Mouse (Mus musculus): Measurements from ENCODE around the gene 2310046K23Rik. TPM values are rescaled to one million over a fixed set of nuclear protein-coding genes. Genes with fewer than 3 reads are reported as not detected.
A peak's percentile ranks its signal among the peaks of the same experiment; 100 is the strongest.
"Not testable (repeated sequence)": the region's sequence is repeated elsewhere in the genome, so short reads cannot be mapped to it uniquely, and the experiment has no call there.

Gene 2310046K23Rik
- polyA plus RNA-seq, 1 experiment from 2014 or later: not detected

GRCm38 (mm10) chr3:92500393-92500792, 33.9 kb downstream of the 2310046K23Rik start, which contains the start of gene Sprr4:
Gene Sprr4 (minus strand): TSS chr3:92500493.
- Histone ChIP-seq H3K4me1 (no peaks in the 10 kb centered on the region), H3K27ac (no peak within 1 kb of the TSS), H3K4me3 (no peak within 1 kb of the TSS), H3K27me3 (no peaks in the 10 kb centered on the region), H3K9ac (no peak within 1 kb of the TSS), H3K9me3 (no peaks in the 10 kb centered on the region), H3K36me3 (no peaks in the 10 kb centered on the region), H3K4me2 (no peak within 1 kb of the TSS)
- WGBS: 92% methylated on average over 1 of the region's 1 CpGs
- ATAC-seq (ENCODE audit: insufficient number of reproducible peaks, insufficient read depth, low FRiP score, low TSS enrichment, low read depth): no peak

- not testable (repeated sequence) for ATAC-seq (ENCODE audit: insufficient number of reproducible peaks, insufficient read depth, low FRiP score, low TSS enrichment, low read depth); H3K4me1 ChIP-seq; H3K27me3 ChIP-seq; H3K36me3 ChIP-seq; H3K27ac ChIP-seq; H3K4me2 ChIP-seq; H3K9me3 ChIP-seq; H3K4me3 ChIP-seq; H3K9ac ChIP-seq
Observed at GRCm38 (mm10) chr3:92490262-92490661, 44.0 kb downstream of the 2310046K23Rik start.

GRCm38 (mm10) chr3:92486307-92486706, 48.0 kb downstream of the 2310046K23Rik start:
- Histone ChIP-seq H3K9ac (no peak overlapping the region), H3K27ac (no peak overlapping the region), H3K27me3 (no peaks in the 10 kb centered on the region), H3K4me1 (no peaks in the 10 kb centered on the region), H3K36me3 (no peaks in the 10 kb centered on the region), H3K4me3 (no peak overlapping the region), H3K4me2 (no peak overlapping the region), H3K9me3 (no peaks in the 10 kb centered on the region)
- no peak for ATAC-seq (ENCODE audit: insufficient number of reproducible peaks, insufficient read depth, low FRiP score, low TSS enrichment, low read depth)
- 26% methylated on average over 1 of the region's 1 CpGs for WGBS

- H3K9ac ChIP-seq: no peak within 1 kb of the TSS
- H3K9me3 ChIP-seq: no peaks in the 10 kb centered on the region
- ATAC-seq (ENCODE audit: insufficient number of reproducible peaks, insufficient read depth, low FRiP score, low TSS enrichment, low read depth): no peak
- H3K4me3 ChIP-seq: no peak within 1 kb of the TSS
- no peaks in the 10 kb centered on the region for H3K4me1 ChIP-seq
- H3K36me3 ChIP-seq: no peaks in the 10 kb centered on the region
- H3K27me3 ChIP-seq: no peaks in the 10 kb centered on the region
- 0 out of 2 replicates have a peak within 1 kb of the TSS, but pooled peaks have one; percentile 2 for H3K27ac ChIP-seq
- H3K4me2 ChIP-seq: no peak within 1 kb of the TSS
Observed at GRCm38 (mm10) chr3:92485863-92486262, 48.4 kb downstream of the 2310046K23Rik start, which contains the start of gene Sprr1a. Gene Sprr1a (minus strand): TSS chr3:92485895.

Other genes starting within 250 kb of the 2310046K23Rik start
- gene Sprr2a3, start 249.1 kb downstream of the 2310046K23Rik start, polyA plus RNA-seq (2015; fragmentation: Nextera tagmentation; extraction: Ambion mirVana): 0.56 TPM in 1 of 2 replicates, not detected in the other
- gene Sprr2b, start 217.9 kb downstream of the 2310046K23Rik start, polyA plus RNA-seq (2015; fragmentation: Nextera tagmentation; extraction: Ambion mirVana): not detected in 2 replicates
- gene Sprr2d, start 195.4 kb downstream of the 2310046K23Rik start, polyA plus RNA-seq (2015; fragmentation: Nextera tagmentation; extraction: Ambion mirVana): not detected in 2 replicates
- not detected in 2 replicates for gene Sprr2e, start 182.4 kb downstream of the 2310046K23Rik start, polyA plus RNA-seq (2015; fragmentation: Nextera tagmentation; extraction: Ambion mirVana)
- not detected in 2 replicates for gene Sprr2f, start 169.3 kb downstream of the 2310046K23Rik start, polyA plus RNA-seq (2015; fragmentation: Nextera tagmentation; extraction: Ambion mirVana)
- gene Sprr2h, start 148.8 kb downstream of the 2310046K23Rik start, polyA plus RNA-seq (2015; fragmentation: Nextera tagmentation; extraction: Ambion mirVana): not detected in 2 replicates
- not detected in 2 replicates for gene Sprr2i, start 126.5 kb downstream of the 2310046K23Rik start, polyA plus RNA-seq (2015; fragmentation: Nextera tagmentation; extraction: Ambion mirVana)
- not detected in 2 replicates for gene Sprr2j-ps, start 116.4 kb downstream of the 2310046K23Rik start, polyA plus RNA-seq (2015; fragmentation: Nextera tagmentation; extraction: Ambion mirVana)
- 10.1 and 18.9 TPM in 2 replicates for gene Gm9774, start 105.1 kb downstream of the 2310046K23Rik start, polyA plus RNA-seq (2015; fragmentation: Nextera tagmentation; extraction: Ambion mirVana)
- not detected in 2 replicates for gene Sprr2k, start 101.9 kb downstream of the 2310046K23Rik start, polyA plus RNA-seq (2015; fragmentation: Nextera tagmentation; extraction: Ambion mirVana)
- gene Sprr1b, start 95.7 kb downstream of the 2310046K23Rik start, polyA plus RNA-seq (2015; fragmentation: Nextera tagmentation; extraction: Ambion mirVana): 1.0 TPM in 1 of 2 replicates, not detected in the other
- gene Sprr3, start 75.8 kb downstream of the 2310046K23Rik start, polyA plus RNA-seq (2015; fragmentation: Nextera tagmentation; extraction: Ambion mirVana): not detected in 2 replicates
- 21.6 and 26.7 TPM in 2 replicates for gene Sprr1a, start 48.6 kb downstream of the 2310046K23Rik start, polyA plus RNA-seq (2015; fragmentation: Nextera tagmentation; extraction: Ambion mirVana)
- not detected in 2 replicates for gene Sprr4, start 34.0 kb downstream of the 2310046K23Rik start, polyA plus RNA-seq (2015; fragmentation: Nextera tagmentation; extraction: Ambion mirVana)
- gene Ivl, start 39.2 kb upstream of the 2310046K23Rik start, polyA plus RNA-seq (2015; fragmentation: Nextera tagmentation; extraction: Ambion mirVana): 0.14 TPM in 1 of 2 replicates, not detected in the other
- gene Smcp, start 54.5 kb upstream of the 2310046K23Rik start, polyA plus RNA-seq (2015; fragmentation: Nextera tagmentation; extraction: Ambion mirVana): not detected in 2 replicates
- not detected in 2 replicates for gene 2210017I01Rik, start 73.0 kb upstream of the 2310046K23Rik start, polyA plus RNA-seq (2015; fragmentation: Nextera tagmentation; extraction: Ambion mirVana)
- not detected in 2 replicates for gene Lce6a, start 87.1 kb upstream of the 2310046K23Rik start, polyA plus RNA-seq (2015; fragmentation: Nextera tagmentation; extraction: Ambion mirVana)
- gene Lce1a1, start 113.8 kb upstream of the 2310046K23Rik start, polyA plus RNA-seq (2015; fragmentation: Nextera tagmentation; extraction: Ambion mirVana): not detected in 2 replicates
- gene Lce1b, start 122.4 kb upstream of the 2310046K23Rik start, polyA plus RNA-seq (2015; fragmentation: Nextera tagmentation; extraction: Ambion mirVana): not detected in 2 replicates
- gene Lce1a2, start 135.8 kb upstream of the 2310046K23Rik start, polyA plus RNA-seq (2015; fragmentation: Nextera tagmentation; extraction: Ambion mirVana): not detected in 2 replicates
- not detected in 2 replicates for gene Lce1c, start 144.7 kb upstream of the 2310046K23Rik start, polyA plus RNA-seq (2015; fragmentation: Nextera tagmentation; extraction: Ambion mirVana)
- not detected in 2 replicates for gene Lce1d, start 152.7 kb upstream of the 2310046K23Rik start, polyA plus RNA-seq (2015; fragmentation: Nextera tagmentation; extraction: Ambion mirVana)
- gene Lce1e, start 174.6 kb upstream of the 2310046K23Rik start, polyA plus RNA-seq (2015; fragmentation: Nextera tagmentation; extraction: Ambion mirVana): not detected in 2 replicates
- not detected in 2 replicates for gene Lce1f, start 185.8 kb upstream of the 2310046K23Rik start, polyA plus RNA-seq (2015; fragmentation: Nextera tagmentation; extraction: Ambion mirVana)
- not detected in 2 replicates for gene Gm38119, start 204.6 kb upstream of the 2310046K23Rik start, polyA plus RNA-seq (2015; fragmentation: Nextera tagmentation; extraction: Ambion mirVana)
- gene Lce1g, start 217.8 kb upstream of the 2310046K23Rik start, polyA plus RNA-seq (2015; fragmentation: Nextera tagmentation; extraction: Ambion mirVana): not detected in 2 replicates
- not detected in 2 replicates for gene Lce1h, start 230.6 kb upstream of the 2310046K23Rik start, polyA plus RNA-seq (2015; fragmentation: Nextera tagmentation; extraction: Ambion mirVana)
- not detected in 2 replicates for gene Lce1i, start 244.4 kb upstream of the 2310046K23Rik start, polyA plus RNA-seq (2015; fragmentation: Nextera tagmentation; extraction: Ambion mirVana)